Mouse (Mus musculus): ENCODE data around the gene Hist1h2aa. TPM values are rescaled to one million over a fixed set of nuclear protein-coding genes. Genes with fewer than 3 reads are reported as not detected.

The Hist1h2aa gene
- total and polyA plus RNA-seq, 2 experiments from 2014 or later = not detected

DNA sequence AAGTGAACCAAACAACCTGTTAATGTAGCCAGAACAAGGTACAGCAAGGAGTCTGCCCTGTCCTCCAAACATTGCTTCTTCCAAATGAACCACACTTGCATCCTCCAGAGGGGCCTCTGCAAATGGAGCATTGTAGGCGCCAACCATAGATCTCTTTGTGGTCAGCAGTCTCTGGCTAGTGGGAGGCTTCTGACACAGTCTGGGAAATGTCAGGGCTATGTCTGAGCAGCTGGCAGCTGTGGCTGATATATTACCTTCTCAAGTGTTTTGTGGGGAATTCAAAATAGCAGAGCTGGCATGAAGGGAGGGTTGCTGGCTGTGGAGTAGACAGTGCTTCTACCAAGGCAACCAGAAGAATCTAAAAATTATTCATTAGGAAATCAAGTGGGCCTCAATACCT lies 18.1 kb upstream of the Hist1h2aa start:
- ATAC-seq (ENCODE audit: low FRiP score) (no peak), DNase-seq (ENCODE audit: low spot score) (no peak)
- Histone ChIP-seq H3K4me1 (ENCODE audit: insufficient read depth, low read length) (no peaks in the 10 kb centered on the region), H3K27me3 (ENCODE audit: insufficient read depth, low read length) (no peaks in the 10 kb centered on the region), H3K36me3 (ENCODE audit: insufficient read depth, low read length) (no peaks in the 10 kb centered on the region), H3K9me3 (ENCODE audit: low read length) (no peaks in the 10 kb centered on the region), H3K4me3 (ENCODE audit: low read depth, low read length) (no peak overlapping the region), H3K27ac (ENCODE audit: low read depth, low read length) (no peak overlapping the region), H3K9ac (replicated peaks; ENCODE audit: low read length, poor library complexity, severe bottlenecking) (no peak overlapping the region), H3K4me2 (ENCODE audit: low read depth, low read length, poor library complexity, severe bottlenecking) (no peak overlapping the region)
- no peak for TF ChIP-seq CTCF (IDR thresholded peaks at IDR 0.05)
- 100% methylated on average over 1 of the region's 1 CpGs for WGBS

DNA sequence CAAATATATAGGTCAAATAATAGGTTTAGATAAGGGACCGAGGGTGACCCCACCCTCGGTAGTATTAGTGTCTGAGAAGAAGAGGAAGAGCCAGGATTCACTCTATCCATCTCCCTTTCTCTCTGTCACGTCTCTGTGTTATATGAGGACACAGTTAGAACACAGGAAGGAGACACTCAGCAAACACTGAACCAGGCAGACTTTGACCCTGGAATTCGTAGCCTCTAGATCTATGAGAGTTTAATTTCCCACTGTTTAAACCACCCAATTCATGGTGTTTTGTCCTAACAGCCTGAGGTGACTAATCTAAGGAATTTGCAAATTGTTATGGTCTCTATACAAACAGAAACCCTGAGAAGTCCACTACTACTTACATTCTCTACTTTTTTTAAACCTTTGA lies 16.6 kb upstream of the Hist1h2aa start:
- H3K9ac ChIP-seq (replicated peaks; ENCODE audit: low read length, poor library complexity, severe bottlenecking) = no peak overlapping the region
- no peaks in the 10 kb centered on the region for H3K27me3 ChIP-seq (ENCODE audit: insufficient read depth, low read length)
- DNase-seq (ENCODE audit: low spot score) (no peak), ATAC-seq (ENCODE audit: low FRiP score) (no peak)
- no peak overlapping the region for H3K27ac ChIP-seq (ENCODE audit: low read depth, low read length)
- H3K9me3 ChIP-seq (ENCODE audit: low read length) = no peaks in the 10 kb centered on the region
- H3K4me2 ChIP-seq (ENCODE audit: low read depth, low read length, poor library complexity, severe bottlenecking) = no peak overlapping the region
- H3K4me1 ChIP-seq (ENCODE audit: insufficient read depth, low read length) = no peaks in the 10 kb centered on the region
- no peak overlapping the region for H3K4me3 ChIP-seq (ENCODE audit: low read depth, low read length)
- H3K36me3 ChIP-seq (ENCODE audit: insufficient read depth, low read length) = no peaks in the 10 kb centered on the region
- TF ChIP-seq CTCF (IDR thresholded peaks at IDR 0.05) = no peak
- WGBS = 82% methylated on average over 4 of the region's 4 CpGs

DNA sequence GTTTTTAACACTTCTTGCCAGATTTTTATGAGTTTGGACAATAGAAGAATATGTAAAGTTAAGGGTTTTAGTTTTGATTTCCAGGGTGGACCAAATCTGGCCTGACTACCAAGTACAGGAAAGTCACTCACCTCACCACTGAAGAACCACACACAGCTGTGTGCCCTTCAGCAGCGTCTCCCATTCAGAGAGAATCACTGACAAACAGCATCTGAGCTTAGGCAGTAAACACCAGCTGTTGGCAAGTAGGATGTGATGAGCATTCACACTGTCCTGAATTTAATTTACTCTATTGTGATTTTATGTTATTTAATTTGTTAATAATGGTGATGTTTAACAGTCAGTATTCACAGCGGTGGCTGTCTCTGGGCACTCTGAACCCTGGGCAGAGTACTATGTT lies 8.5 kb upstream of the Hist1h2aa start:
- Histone ChIP-seq H3K4me2 (ENCODE audit: low read depth, low read length, poor library complexity, severe bottlenecking) (no peak overlapping the region), H3K4me3 (ENCODE audit: low read depth, low read length) (no peak overlapping the region), H3K27me3 (ENCODE audit: insufficient read depth, low read length) (no peaks in the 10 kb centered on the region), H3K4me1 (ENCODE audit: insufficient read depth, low read length) (no peaks in the 10 kb centered on the region), H3K27ac (ENCODE audit: low read depth, low read length) (no peak overlapping the region), H3K9me3 (ENCODE audit: low read length) (no peaks in the 10 kb centered on the region), H3K36me3 (ENCODE audit: insufficient read depth, low read length) (no peaks in the 10 kb centered on the region), H3K9ac (replicated peaks; ENCODE audit: low read length, poor library complexity, severe bottlenecking) (no peak overlapping the region)
- ATAC-seq (ENCODE audit: low FRiP score) (no peak), DNase-seq (ENCODE audit: low spot score) (no peak)
- no peak for TF ChIP-seq CTCF (IDR thresholded peaks at IDR 0.05)
- 79% methylated on average over 2 of the region's 2 CpGs for WGBS

DNA sequence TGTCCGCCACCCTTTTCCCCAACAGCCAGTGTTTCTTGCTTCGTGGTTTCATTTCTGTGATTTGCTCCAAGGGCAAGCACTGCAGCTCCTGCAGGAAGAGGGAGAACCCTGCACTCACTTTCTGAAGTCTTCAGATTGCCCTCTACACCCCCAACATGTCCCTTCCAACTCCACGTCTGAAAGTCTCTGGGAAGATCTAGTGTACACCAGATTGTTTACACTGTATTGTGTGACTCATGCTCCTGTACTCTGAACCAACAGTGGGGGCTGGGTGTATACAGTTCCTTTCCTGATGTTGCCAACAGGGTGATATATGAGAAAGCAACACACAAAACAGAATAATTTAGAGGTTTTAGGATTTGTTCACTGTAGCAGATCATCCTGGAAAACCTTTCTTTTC lies 5.6 kb upstream of the Hist1h2aa start:
- no peak for TF ChIP-seq CTCF (IDR thresholded peaks at IDR 0.05)
- Histone ChIP-seq H3K36me3 (ENCODE audit: insufficient read depth, low read length) (no peaks in the 10 kb centered on the region), H3K4me3 (ENCODE audit: low read depth, low read length) (no peak overlapping the region), H3K4me2 (ENCODE audit: low read depth, low read length, poor library complexity, severe bottlenecking) (no peak overlapping the region), H3K4me1 (ENCODE audit: insufficient read depth, low read length) (no peaks in the 10 kb centered on the region), H3K9ac (replicated peaks; ENCODE audit: low read length, poor library complexity, severe bottlenecking) (no peak overlapping the region), H3K9me3 (ENCODE audit: low read length) (no peaks in the 10 kb centered on the region), H3K27ac (ENCODE audit: low read depth, low read length) (no peak overlapping the region), H3K27me3 (ENCODE audit: insufficient read depth, low read length) (no peaks in the 10 kb centered on the region)
- no peak for DNase-seq (ENCODE audit: low spot score)
- 74% methylated on average over 3 of the region's 3 CpGs for WGBS
- no peak for ATAC-seq (ENCODE audit: low FRiP score)

DNA sequence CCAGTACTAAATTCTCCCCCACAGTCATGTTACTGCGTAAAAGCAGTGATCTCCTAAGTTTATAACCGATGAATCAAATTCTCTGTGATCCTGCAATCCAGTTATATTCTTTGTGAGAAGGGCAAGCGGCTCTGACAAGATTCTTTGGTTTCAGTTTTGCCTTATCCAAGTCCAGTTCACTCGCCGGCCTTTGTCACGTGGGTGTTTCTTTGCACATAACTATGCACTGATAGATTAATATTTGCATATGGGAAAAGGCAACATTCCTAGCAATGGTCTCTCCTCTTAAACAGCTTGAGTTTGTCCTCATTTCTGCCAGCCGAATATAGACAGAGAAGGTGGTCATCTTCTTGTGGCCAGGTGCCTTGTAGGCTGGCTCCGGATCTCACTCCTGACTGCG lies 3.8 kb upstream of the Hist1h2aa start:
- TF ChIP-seq CTCF (IDR thresholded peaks at IDR 0.05) = no peak
- no peaks in the 10 kb centered on the region for H3K27me3 ChIP-seq (ENCODE audit: insufficient read depth, low read length)
- H3K27ac ChIP-seq (ENCODE audit: low read depth, low read length) = no peak overlapping the region
- H3K4me1 ChIP-seq (ENCODE audit: insufficient read depth, low read length) = no peaks in the 10 kb centered on the region
- H3K36me3 ChIP-seq (ENCODE audit: insufficient read depth, low read length) = no peaks in the 10 kb centered on the region
- WGBS = 94% methylated on average over 9 of the region's 9 CpGs
- no peak overlapping the region for H3K4me3 ChIP-seq (ENCODE audit: low read depth, low read length)
- no peak overlapping the region for H3K9ac ChIP-seq (replicated peaks; ENCODE audit: low read length, poor library complexity, severe bottlenecking)
- no peaks in the 10 kb centered on the region for H3K9me3 ChIP-seq (ENCODE audit: low read length)
- ATAC-seq (ENCODE audit: low FRiP score) = no peak
- H3K4me2 ChIP-seq (ENCODE audit: low read depth, low read length, poor library complexity, severe bottlenecking) = no peak overlapping the region
- no peak for DNase-seq (ENCODE audit: low spot score)

DNA sequence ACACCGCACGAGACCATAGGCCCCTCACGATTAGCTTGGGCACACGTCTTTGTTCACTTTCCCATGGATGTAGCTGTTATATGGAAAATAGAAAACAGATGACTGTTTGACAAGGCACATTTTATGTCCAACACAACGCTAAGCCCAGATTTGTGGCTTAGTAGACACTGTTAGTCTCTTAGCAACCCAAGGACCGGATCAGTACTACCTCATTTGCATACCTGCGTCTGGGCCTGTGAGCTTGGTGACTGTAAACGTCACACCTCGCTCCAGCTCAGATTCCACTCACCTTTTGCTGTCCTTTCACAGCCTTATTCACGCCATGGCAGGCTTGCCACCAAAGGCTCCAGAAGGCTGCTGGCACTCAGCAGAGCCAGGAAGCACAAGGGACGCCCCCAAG lies 3.4 kb upstream of the Hist1h2aa start:
- Histone ChIP-seq H3K4me2 (ENCODE audit: low read depth, low read length, poor library complexity, severe bottlenecking) (no peak overlapping the region), H3K27ac (ENCODE audit: low read depth, low read length) (no peak overlapping the region), H3K36me3 (ENCODE audit: insufficient read depth, low read length) (no peaks in the 10 kb centered on the region), H3K9ac (replicated peaks; ENCODE audit: low read length, poor library complexity, severe bottlenecking) (no peak overlapping the region), H3K4me3 (ENCODE audit: low read depth, low read length) (no peak overlapping the region), H3K27me3 (ENCODE audit: insufficient read depth, low read length) (no peaks in the 10 kb centered on the region), H3K4me1 (ENCODE audit: insufficient read depth, low read length) (no peaks in the 10 kb centered on the region), H3K9me3 (ENCODE audit: low read length) (no peaks in the 10 kb centered on the region)
- no peak for DNase-seq (ENCODE audit: low spot score)
- WGBS = 67% methylated on average over 11 of the region's 11 CpGs
- no peak for ATAC-seq (ENCODE audit: low FRiP score)
- no peak for TF ChIP-seq CTCF (IDR thresholded peaks at IDR 0.05)
